Mouse (Mus musculus) urinary bladder, postnatal 4 days (tissue): Measurements from ENCODE around the gene Olfr1212.

Source experiments
- DNase-seq, 2 experiments: peaks; one replicate each; pipeline ENCODE4 v3.0.0; 2021 to 2022; ENCODE audit warnings: low spot score in 2 of 2

Gene Olfr1212

DNA sequence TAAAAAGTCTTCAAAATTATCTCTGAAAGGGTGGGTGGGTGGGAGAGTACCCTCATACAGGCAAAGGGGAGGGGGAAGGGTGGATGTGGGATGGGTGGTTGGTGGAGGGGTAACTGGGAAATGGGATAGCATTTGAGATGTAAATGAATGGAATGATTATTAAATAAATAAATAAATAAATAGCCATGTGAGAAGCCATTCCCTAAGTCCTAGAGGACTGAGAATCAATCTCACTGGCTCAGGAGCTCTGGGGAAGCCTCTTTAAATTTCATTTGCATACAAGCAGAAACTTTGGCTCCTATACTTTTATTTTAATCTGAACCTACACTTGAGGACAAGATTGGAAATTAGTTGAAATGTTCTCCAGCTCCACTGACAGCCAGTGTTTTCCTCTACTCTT lies at the start of gene Olfr1212:
Gene Olfr1212 (plus strand): TSS at position 301 of the 400 bp plus-strand sequence.
- DNase-seq = no peak

DNA sequence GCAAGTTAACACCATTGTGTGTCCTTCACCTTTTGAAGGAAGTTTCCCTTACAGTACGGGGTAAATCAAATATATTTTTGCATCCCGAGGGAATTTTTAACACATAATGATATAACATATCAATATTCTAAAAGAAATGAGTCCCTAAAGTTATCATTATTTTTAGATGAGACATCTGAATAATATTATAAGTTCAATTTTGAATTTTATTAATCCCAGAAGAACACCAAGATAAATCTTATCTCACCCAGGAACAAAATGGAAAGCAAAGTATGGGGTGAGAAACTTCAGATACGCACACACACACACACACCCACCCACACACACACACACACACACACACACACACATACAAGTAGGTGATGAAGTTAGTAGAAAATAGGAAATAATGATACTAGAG lies 38.7 kb upstream of the Olfr1212 start, which contains the start of gene Olfr1209:
Gene Olfr1209 (minus strand): TSS at position 101 of the 400 bp plus-strand sequence.
- no peak for DNase-seq

GRCm38 (mm10) chr2:88938011-88938410 lies 15.8 kb upstream of the Olfr1212 start, which contains the start of gene Olfr1211:
Gene Olfr1211 (minus strand): TSS chr2:88938111.
- DNase-seq = no peak

GRCm38 (mm10) chr2:88980181-88980580 lies 26.4 kb downstream of the Olfr1212 start, which contains the start of gene Gm13762:
Gene Gm13762 (minus strand): TSS chr2:88980281.
- DNase-seq = no peak

GRCm38 (mm10) chr2:88992553-88992952 lies 38.8 kb downstream of the Olfr1212 start, which contains the start of gene Olfr1214:
Gene Olfr1214 (minus strand): TSS chr2:88992653.
- no peak for DNase-seq

DNA sequence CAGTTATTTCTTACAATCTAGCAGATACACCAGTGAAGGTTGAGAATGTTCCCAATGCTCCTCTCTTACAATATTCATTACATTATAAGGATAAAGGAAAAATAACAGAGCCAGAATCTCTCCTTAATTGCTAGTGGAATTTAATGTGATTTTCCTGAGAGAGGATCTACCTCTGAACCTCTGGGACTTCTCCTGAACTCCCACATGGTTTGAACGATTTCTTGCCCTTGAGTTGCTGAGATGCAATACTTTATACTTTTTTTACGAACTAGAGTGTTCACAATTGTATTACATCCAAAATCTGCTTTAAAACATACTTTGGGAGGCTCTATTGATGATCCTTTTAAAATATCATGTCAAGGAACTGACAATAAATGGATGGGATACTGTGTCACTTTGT lies 53.1 kb downstream of the Olfr1212 start, which contains the start of gene Olfr1215:
Gene Olfr1215 (minus strand): TSS at position 101 of the 400 bp plus-strand sequence.
- DNase-seq = no peak
